Mouse (Mus musculus): ENCODE measurements around the gene Cpm. TPM values are rescaled to one million over a fixed set of nuclear protein-coding genes. Genes with fewer than 3 reads are reported as not detected.
"Not testable (repeated sequence)": the region's sequence is repeated elsewhere in the genome, so short reads cannot be mapped to it uniquely, and the experiment has no call there.

The Cpm gene
- total RNA-seq, 2 experiments from 2014 or later, result 2.6 to 2.7 TPM

- intact Hi-C loops (cut with DNase I), result no loop called here
These were observed 99.3 kb downstream of the Cpm start for GRCm38 (mm10) chr10:117728574-117728973.

DNA sequence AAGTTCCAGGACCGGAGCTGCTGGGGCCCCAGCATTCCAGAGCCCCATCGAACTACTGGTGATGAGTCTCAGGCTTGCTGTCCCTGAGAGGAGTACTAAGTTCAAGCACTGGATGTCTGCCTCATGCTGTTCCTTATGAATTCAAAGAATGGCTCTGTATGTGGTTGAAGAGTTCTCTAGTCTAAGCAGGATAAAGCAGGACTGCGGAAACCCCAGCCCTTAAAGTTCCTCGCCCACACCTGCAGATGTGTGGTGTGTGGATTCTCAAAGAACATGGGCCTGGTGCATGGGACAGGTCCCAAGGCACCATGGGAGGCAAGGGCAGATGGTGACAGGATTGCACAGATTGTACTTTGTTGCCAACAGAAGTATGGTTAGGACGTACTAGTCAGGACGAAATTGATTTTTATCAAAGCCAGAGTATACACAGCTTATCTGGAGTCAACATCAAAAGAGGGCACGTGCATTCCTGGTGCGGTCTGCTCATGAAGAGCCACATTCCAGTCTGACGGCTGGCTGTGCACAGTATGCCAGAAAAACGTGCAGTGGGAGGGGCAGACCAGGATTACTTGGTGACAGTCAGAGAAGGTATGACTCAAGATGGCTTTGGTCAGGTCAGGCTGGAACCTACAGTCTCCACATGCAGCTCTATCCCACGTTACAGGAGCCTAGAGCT is 100.0 kb downstream of the Cpm start:
- intact Hi-C loops (cut with DNase I), result no loop called here
- DNase-seq, result no peak

More at GRCm38 (mm10) chr10:117728574-117728973, 99.3 kb downstream of the Cpm start:
- no peak for DNase-seq

GRCm38 (mm10) chr10:117730140-117730539 is 100.8 kb downstream of the Cpm start:
- intact Hi-C loops (cut with DNase I), result no loop called here
- DNase-seq, result no peak

DNA sequence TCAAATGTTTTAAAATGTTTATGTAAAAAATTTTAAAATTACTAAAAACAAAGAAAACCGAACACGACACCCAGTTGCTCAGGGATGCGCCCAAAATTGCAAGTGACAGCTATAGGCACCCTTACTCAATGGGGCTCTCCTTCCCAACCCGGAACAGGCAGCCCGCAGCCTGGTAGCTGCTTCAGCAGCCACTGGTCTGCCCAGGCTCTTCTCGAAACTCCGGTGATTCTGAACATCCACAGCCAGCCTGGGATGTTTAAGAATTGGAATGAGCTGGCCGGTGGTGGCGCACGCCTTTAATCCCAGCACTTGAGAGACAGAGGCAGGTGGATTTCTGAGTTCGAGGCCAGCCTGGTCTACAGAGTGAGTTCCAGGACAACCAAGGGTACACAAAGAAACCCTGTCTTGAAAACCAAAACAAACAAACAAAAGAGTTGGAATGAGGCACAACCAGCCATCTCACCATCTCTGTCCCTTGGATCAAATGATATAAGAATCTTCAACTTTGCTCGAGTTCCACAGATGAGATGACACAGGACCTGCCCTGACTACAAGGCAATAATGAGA is 101.4 kb downstream of the Cpm start:
- no peak for DNase-seq
- intact Hi-C loops (cut with DNase I), result no loop called here

- intact Hi-C loops (cut with DNase I), result no loop called here
- no peak for DNase-seq
These were observed 102.2 kb downstream of the Cpm start for GRCm38 (mm10) chr10:117731244-117732101.

DNA sequence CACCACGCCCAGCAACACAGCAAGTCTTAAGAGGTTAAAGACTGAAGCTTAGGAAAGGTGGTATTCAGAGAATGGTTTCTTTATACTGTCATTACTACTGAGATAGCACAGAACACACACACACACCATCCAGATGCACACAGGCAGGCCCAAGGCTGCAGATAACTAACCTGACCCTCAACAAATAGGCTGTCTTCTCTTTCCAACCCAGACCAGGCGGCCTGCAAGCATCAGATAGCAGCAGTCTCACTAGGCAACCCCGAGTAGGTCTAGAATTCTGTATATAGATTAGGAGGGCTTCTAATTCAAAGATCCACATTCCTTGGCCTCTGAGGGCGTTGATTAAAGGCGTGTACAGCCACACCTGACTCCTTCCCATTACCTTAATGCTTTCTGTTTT is 102.9 kb downstream of the Cpm start:
- no peak for DNase-seq
- intact Hi-C loops (cut with DNase I), result no loop called here

- intact Hi-C loops (cut with DNase I), result no loop called here
- DNase-seq, result no peak
These were observed 103.8 kb downstream of the Cpm start for GRCm38 (mm10) chr10:117732962-117733592.

GRCm38 (mm10) chr10:117733626-117734025 is 104.3 kb downstream of the Cpm start:
- intact Hi-C loops (cut with DNase I); DNase-seq: not testable (repeated sequence)

- DNase-seq; intact Hi-C loops (cut with DNase I): not testable (repeated sequence)
These were observed 105.0 kb downstream of the Cpm start for GRCm38 (mm10) chr10:117734104-117734852.

DNA sequence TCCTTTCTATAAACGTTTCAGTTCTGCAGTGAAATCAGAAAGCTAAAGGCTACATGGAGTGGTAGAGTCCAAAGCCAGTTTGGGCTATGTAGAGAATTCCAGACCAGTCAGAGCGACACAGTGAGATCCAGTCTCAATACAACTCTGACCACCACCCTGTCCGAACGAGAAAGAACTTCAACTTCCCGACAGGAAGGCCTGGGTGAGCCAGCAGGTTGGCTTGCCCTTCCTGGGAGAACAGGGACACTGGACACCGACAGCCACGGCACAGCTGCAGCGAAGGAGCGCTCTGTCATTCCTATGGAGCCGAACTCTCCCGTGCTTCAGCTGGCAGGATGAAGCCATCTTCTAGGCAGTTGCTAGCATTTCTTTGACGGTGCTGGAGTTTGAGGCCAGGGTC is 106.1 kb downstream of the Cpm start:
- DNase-seq; intact Hi-C loops (cut with DNase I): not testable (repeated sequence)

- DNase-seq, result no peak
- intact Hi-C loops (cut with DNase I), result no loop called here
These were observed 107.3 kb downstream of the Cpm start for GRCm38 (mm10) chr10:117736573-117736972.

Other genes starting within 250 kb of the Cpm start
- 10 to 100 TPM; 18.9 to 20.3 TPM for gene Cpsf6, start 249.5 kb upstream of the Cpm start, total RNA-seq (2021)
- 10 to 100 TPM; 40.8 to 44.9 TPM for gene Mdm2, start 81.3 kb downstream of the Cpm start, total RNA-seq (2021)
- gene Slc35e3, start 116.9 kb downstream of the Cpm start, total RNA-seq (2021), result 1 to 10 TPM; 3.5 to 5.4 TPM
- gene Nup107, start 163.2 kb downstream of the Cpm start, total RNA-seq (2021), result 1 to 10 TPM; 4.3 to 5.5 TPM
- gene Rap1b, start 216.5 kb downstream of the Cpm start, total RNA-seq (2021), result 10 to 100 TPM; 20.2 to 22.4 TPM